Mouse (Mus musculus): ENCODE results near the gene Fam221b.

GRCm38 (mm10) chr4:43630671-43631045, 38.3 kb downstream of the Fam221b start:
- TF ChIP-seq CTCF (IDR thresholded peaks at IDR 0.05; ENCODE audit: control insufficient read depth, insufficient read depth, low read length): no peak
- no peak for TF ChIP-seq POLR2A (IDR thresholded peaks at IDR 0.05; ENCODE audit: borderline replicate concordance, control insufficient read depth, low read depth, low read length)

Data from bone marrow, adult 2 months (tissue).